Mouse (Mus musculus): Measurements from ENCODE around the gene Olfr282.

The Olfr282 gene

DNA sequence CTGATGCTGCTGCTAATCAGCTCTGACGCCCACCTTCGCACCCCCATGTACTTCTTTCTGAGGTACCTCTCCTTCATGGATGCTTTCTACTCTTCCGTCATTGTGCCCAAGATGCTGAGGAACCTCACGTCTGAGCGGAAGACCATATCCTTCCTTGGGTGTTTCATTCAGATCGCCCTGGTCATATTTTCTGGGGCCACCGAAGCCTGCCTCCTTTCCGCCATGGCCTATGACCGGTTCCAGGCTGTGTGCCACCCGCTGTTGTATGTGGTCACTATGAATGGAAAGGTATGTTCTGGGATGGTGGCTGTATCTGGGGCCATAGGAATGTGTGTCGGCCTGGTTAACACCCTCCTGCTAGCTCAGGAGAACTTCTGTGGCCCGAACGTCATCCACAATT lies 40.5 kb downstream of the Olfr282 start:
- in situ Hi-C loops (cut with MboI; ENCODE audit: low sequenced_read_pairs): no loop called here

DNA sequence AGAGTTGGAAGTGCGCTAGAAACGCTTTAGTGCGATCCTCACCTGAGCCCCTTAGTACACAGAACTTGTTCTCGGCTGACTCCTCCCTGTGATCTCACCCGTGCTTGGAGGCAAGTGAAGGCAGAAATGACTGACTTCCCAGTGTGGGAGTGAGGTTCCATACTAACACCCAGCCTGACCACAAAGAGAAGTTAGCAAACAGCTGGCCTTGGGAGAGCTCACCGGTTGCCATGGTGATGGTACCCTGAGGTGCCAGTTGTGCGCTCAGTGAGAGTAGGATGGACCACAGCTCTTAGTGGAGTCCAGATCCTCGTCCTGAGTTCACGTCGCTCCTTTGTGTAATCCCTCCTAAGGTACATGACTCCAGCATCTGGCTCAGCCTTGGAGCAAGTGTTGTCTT lies 43.9 kb downstream of the Olfr282 start:
- in situ Hi-C loops (cut with MboI; ENCODE audit: low sequenced_read_pairs): no loop called here

DNA sequence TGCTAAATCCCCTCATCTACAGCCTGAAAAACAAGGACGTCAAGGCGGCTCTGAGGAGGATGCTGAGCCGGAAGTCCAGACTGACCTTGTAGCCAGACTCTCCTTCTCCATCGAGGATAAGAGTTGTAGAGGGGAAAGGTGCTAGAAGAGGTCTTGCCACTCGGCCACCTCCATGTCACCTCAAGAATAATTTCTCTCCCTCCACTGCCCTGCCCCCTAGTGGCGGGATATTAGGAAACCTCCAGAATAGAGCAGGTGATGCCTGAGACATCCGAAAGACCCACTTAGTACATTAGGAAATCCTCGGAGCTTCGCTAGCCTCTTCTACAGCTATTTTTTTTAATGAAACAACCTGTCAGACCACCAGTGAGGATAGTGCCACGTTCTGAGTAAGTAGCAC lies 44.4 kb downstream of the Olfr282 start:
- in situ Hi-C loops (cut with MboI; ENCODE audit: low sequenced_read_pairs): no loop called here

DNA sequence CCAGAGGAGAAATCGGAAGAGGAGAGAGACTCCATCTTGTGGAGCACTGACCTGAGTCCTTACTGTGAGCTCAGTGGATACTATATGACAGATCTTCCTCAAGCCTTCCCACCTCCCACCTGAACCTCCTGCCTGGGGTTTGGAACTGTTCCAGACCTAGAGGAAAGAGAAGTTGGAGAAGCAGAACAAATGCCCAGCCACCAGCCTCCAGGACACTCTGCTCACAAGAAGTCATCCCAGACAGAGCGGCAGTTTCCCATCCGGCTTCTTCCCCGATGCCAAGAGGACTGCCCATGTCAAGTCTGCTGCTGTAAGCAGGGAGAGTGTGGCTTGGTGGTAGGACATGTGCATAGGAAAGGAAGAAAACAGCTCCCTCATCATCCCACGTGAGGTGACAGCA lies 45.3 kb downstream of the Olfr282 start:
- in situ Hi-C loops (cut with MboI; ENCODE audit: low sequenced_read_pairs): no loop called here

DNA sequence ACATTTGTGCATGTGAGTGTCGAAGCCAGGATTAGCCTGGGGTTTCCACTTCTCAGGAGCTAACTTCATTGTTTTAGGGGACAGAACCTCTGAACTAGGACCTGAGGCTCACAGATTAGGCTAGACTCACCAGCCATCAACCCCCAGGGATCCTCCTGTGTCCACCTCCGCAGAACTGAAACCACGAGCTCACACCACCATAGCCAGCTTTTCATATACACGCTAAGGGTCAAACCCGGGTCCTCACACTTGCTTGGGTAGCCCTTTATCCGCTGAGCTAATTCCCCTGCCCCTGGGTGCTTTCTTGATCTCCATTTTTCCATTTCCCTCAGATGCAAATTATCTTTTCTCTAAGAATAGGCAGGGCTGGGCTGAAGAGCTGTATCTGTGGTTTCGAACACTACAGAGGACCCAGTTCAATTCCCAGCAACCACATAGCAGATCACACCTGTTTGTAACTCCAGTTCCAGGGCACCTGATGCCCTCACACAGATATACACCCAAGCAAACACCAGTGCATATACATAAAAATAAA lies 48.6 kb downstream of the Olfr282 start:
- in situ Hi-C loops (cut with MboI; ENCODE audit: low sequenced_read_pairs): no loop called here

DNA sequence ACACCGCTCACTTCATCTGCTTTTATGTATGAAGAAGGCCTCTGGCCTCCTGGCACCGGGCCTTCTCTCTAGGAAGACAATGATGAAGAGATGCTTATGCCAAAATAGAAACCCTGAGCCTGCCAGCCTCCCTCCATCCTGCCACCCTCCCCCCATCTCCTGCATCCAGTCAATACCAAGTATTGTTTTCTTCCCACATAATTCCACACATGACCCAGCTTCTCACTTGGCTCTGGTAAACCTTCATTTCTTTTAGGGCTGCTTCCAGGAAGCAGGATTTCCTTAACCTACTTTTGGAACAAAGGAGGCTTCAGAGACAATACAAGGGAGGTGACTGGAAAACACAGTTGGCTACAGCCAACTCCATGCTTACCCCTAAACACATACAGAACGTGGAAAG lies 51.7 kb downstream of the Olfr282 start, which contains the start of gene Lalba:
TSS of gene Lalba (minus strand) at position 21 of the 400 bp plus-strand sequence.
- in situ Hi-C loops (cut with MboI; ENCODE audit: low sequenced_read_pairs): no loop called here

DNA sequence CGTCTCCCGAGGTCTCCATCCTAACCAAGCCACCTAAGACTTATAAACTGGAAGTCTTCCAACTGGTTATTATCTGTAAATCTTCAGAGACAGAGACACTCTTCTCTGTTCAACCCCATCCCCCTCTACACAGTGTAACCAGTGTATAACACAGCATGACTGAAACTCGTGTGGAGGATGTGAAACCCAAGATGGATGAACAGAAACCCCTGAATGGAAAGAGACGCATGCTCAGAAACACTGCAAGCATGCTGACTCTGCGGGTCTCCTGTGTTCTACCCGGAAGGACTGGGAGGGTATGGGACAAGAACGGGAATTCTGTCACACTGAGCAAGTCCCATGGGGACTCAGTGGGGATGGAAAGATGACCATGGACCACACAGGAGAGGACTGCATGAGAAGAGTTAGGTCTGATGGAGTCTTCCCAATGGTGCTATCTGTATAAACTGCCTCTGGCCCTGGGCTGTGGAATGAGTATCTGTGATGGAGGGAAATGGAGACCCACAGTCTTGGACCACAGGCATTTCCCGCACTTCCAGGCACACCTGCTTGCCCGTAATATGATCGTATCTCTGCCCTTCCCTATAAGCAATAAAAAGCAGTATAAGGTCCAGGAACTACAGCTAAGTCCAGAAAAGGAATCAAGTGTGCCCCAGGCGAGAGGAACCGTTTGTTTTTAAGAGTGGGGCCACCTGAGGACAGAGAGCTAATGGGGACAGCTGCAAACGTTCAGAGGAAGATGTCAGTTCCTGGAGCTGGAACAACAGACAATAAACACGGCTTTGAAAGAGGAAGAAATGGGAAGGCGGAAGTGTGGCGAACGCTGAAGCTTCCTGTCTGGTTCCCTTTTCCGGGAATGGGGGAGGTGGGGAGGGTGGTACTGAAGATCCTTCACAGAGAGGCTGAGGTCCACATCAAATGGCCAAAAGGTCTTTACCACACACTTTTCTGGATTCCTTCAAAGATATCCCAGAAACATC lies 53.2 kb downstream of the Olfr282 start:
- in situ Hi-C loops (cut with MboI; ENCODE audit: low sequenced_read_pairs): no loop called here

DNA sequence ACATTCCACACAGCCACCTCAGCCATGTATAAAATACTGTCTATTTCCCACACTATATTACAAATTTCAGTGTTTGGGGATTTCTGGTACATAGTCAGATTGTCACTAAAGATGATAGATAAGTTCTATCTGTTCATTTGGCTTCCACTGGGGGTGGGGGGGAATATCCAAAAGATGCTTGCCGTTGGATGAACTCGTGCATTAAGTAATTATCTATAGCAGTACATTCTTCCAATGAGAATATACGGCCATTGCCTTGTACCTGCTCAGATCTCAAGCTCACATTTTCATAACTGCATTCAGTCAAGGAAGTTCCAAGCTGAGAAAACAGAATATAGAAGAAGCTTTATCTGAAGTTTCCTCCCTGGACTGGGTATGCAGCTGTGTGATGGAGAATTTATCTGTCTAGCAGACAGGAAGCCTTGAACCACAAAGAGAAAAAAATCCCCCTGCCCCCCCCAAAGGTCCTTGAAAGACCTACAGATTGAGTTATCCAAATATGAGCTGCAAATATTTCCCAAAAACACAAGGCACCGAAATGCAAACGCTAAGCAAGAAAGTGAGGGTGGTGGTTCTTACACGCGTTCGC lies 55.5 kb downstream of the Olfr282 start:
- in situ Hi-C loops (cut with MboI; ENCODE audit: low sequenced_read_pairs): no loop called here
